Mouse (Mus musculus) intestine, postnatal 0 days (tissue): ENCODE data around the gene Jagn1. TPM values are rescaled to one million over a fixed set of nuclear protein-coding genes. Genes with fewer than 3 reads are reported as not detected.
A peak's percentile ranks its signal among the peaks of the same experiment; 100 is the strongest.

Experiments
- ATAC-seq: fragments of 200-750 bp; cut with Nextera tagmentation; 2 replicates; pipeline ENCODE4 v1.8.0; 2017; ENCODE audit warnings: mild to moderate bottlenecking, moderate TSS enrichment, moderate library complexity
- H3K27ac ChIP-seq: fragments of 300-500 bp; sonication (generic); 2 replicates; pipeline ENCODE4 v1.5.1; 2014; ENCODE audit warnings: mild to moderate bottlenecking, low read depth, low read length, moderate library complexity
- H3K27me3 ChIP-seq: fragments of 300-500 bp; sonication (generic); replicated peaks from 2 replicates; pipeline ENCODE4 v1.6.1; 2014; ENCODE audit warnings: low read length, mixed read lengths; ENCODE audit not compliant: control insufficient read depth, insufficient read depth
- H3K36me3 ChIP-seq: fragments of 300-500 bp; sonication (generic); 2 replicates; pipeline ENCODE4 v1.6.1; 2014; ENCODE audit warnings: mild to moderate bottlenecking, moderate library complexity; ENCODE audit not compliant: control insufficient read depth, insufficient read depth
- H3K4me1 ChIP-seq: fragments of 300-500 bp; sonication (generic); replicated peaks from 2 replicates; pipeline ENCODE4 v1.6.1; 2014; ENCODE audit warnings: antibody characterized with exemption, low read length, mixed read lengths; ENCODE audit not compliant: control insufficient read depth, insufficient read depth
- H3K4me2 ChIP-seq: fragments of 300-500 bp; sonication (generic); replicated peaks from 2 replicates; pipeline ENCODE4 v1.6.1; 2014; ENCODE audit warnings: low read depth, mild to moderate bottlenecking, moderate library complexity
- H3K4me3 ChIP-seq: fragments of 300-500 bp; sonication (generic); 2 replicates; pipeline ENCODE4 v1.5.1; 2014; ENCODE audit warnings: low read depth, low read length
- H3K9ac ChIP-seq: fragments of 300-500 bp; sonication (generic); 2 replicates; pipeline ENCODE4 v1.6.1; 2014; ENCODE audit warnings: mild to moderate bottlenecking, low read depth, low read length
- H3K9me3 ChIP-seq: fragments of 300-500 bp; sonication (generic); 2 replicates; pipeline ENCODE4 v1.6.1; 2016; ENCODE audit warnings: mixed run types; ENCODE audit not compliant: control insufficient read depth
- CTCF ChIP-seq: sonication (generic); IDR thresholded peaks from 2 replicates; pipeline ENCODE4 v1.5.1; 2016; ENCODE audit warnings: low read depth, mild to moderate bottlenecking, control low read depth, antibody characterized with exemption, moderate library complexity
- WGBS: fragments of 180-500 bp; shearing (Covaris S2); extraction: QIAGEN DNeasy Blood & Tissue Kit; methylation state at CpG from one replicate; pipeline ENCODE4 v1.1.7; 2014; 5-methylcytosine and 5-hydroxymethylcytosine counted together
- microRNA-seq: library from miRNA; unstranded; fragments of <30 nt; microRNA quantifications from one replicate; pipeline ENCODE4, GENCODE M21; 2016
- polyA plus RNA-seq: library from polyadenylated mRNA; unstranded; fragments of >200 nt; fragmentation: Nextera tagmentation; extraction: Ambion mirVana; gene quantifications from 2 replicates; pipeline ENCODE4 v1.2.1, GENCODE M21; 2015

Jagn1 gene
- polyA plus RNA-seq, 1 experiment from 2014 or later, result 44.9 TPM

DNA sequence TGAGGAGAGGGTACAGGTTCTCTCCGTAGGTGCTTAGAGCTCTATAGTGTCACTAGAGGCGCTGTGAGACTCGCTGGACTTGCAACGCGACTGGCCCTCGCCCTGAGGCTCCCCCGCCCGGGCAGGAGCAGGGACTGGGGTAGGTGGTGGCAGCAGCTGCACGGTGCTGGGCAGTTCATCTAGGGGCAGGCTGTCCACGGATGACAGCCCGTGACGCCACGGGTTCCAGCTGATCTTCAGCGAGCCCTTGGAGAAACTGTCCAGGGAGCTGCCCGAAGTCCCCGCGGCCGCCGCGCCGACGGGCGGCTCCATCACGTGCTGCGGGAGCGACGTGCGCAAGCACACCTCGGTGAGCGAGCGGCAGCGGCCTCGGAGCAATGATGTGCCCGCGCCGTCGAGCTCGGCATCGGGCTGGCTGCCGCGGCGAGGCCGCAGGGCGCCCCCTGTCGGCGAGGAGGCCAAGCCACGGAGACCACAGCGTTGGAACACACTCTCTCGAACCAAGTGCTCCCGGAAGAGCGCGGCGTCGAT is 52.0 kb downstream of the Jagn1 start:
- no peaks in the 10 kb centered on the region for H3K9me3 ChIP-seq
- H3K9ac ChIP-seq, result peak overlapping the region; percentile 40
- H3K36me3 ChIP-seq, result peaks cover 21% of the 10 kb centered on the region; the same call in 1 of the 2 replicates
- H3K4me3 ChIP-seq, result peak overlapping the region; percentile 35
- H3K27ac ChIP-seq, result peak overlapping the region; percentile 22
- peak; percentile 89 for ATAC-seq
- under 1% methylated on average over 51 of the region's 54 CpGs for WGBS
- peaks cover 10% of the 10 kb centered on the region; the same call in 1 of the 2 replicates for H3K27me3 ChIP-seq
- 0 out of 2 replicates have a peak, but pooled peaks cover 6% of the 10 kb centered on the region for H3K4me1 ChIP-seq
- peak overlapping the region; percentile 70 for H3K4me2 ChIP-seq
- peak; percentile 90 for TF ChIP-seq CTCF

DNA sequence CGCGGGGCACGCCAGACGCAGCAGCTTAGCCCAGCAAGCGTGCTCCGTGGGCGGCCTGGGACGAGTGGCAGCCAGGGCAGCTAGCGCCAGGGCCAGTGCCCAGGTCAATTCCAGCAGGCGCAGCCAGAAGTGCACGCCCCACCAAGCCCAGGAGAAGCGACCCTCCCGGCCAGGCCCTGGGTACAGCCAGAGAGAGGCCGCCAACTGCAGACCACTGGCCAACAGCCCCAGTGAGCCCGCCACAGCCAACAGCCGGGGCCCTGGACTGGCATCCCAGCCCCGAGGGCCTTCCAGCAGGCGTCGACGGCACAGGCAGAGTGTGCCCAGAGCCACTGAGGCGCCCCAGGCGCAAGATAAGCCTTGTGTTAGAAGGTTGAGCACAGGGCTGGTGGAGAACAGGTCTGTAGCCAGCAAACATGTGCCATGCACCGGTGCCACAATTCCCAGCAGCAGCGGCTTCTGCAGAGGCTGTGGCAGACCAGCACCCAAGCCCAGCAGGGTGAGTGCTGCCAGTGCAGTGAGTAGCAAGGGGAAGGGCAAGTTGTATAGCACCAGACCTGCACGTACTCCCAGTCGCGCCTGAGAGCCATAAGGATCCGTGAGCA is 52.8 kb downstream of the Jagn1 start:
- TF ChIP-seq CTCF, result no peak
- peak; percentile 5 for ATAC-seq
- no peaks in the 10 kb centered on the region for H3K9me3 ChIP-seq
- peaks cover 10% of the 10 kb centered on the region; the same call in 1 of the 2 replicates for H3K27me3 ChIP-seq
- H3K27ac ChIP-seq, result no peak overlapping the region
- H3K4me1 ChIP-seq, result 0 out of 2 replicates have a peak, but pooled peaks cover 6% of the 10 kb centered on the region
- peak overlapping the region; percentile 35 for H3K4me3 ChIP-seq
- H3K4me2 ChIP-seq, result peak overlapping the region; percentile 70
- peaks cover 13% of the 10 kb centered on the region; the same call in 1 of the 2 replicates for H3K36me3 ChIP-seq
- peak overlapping the region; percentile 40; the same call in 1 of the 2 replicates for H3K9ac ChIP-seq
- 44% methylated on average over 28 of the region's 28 CpGs for WGBS

Small RNAs within 50 kb of the gene (microRNA-seq; reads per million reads assigned to microRNA genes)
- gene Gm24387, result not detected

Other genes starting within 250 kb of the Jagn1 start
- 0.78 and 0.95 TPM in 2 replicates for gene Lhfpl4, start 247.2 kb upstream of the Jagn1 start, polyA plus RNA-seq
- gene Mtmr14, start 204.7 kb upstream of the Jagn1 start, polyA plus RNA-seq, result 31.5 and 37.2 TPM in 2 replicates
- not detected in 2 replicates for gene Cpne9, start 160.3 kb upstream of the Jagn1 start, polyA plus RNA-seq
- gene Brpf1, start 135.4 kb upstream of the Jagn1 start, polyA plus RNA-seq, result 7.3 and 8.3 TPM in 2 replicates
- gene Ogg1, start 115.6 kb upstream of the Jagn1 start, polyA plus RNA-seq, result 8.0 and 9.7 TPM in 2 replicates
- 35.9 and 37.0 TPM in 2 replicates for gene Camk1, start 98.6 kb upstream of the Jagn1 start, polyA plus RNA-seq
- gene Tada3, start 64.7 kb upstream of the Jagn1 start, polyA plus RNA-seq, result 19.7 and 23.5 TPM in 2 replicates
- gene Arpc4, start 64.5 kb upstream of the Jagn1 start, polyA plus RNA-seq, result 409 and 418 TPM in 2 replicates
- gene Ttll3, start 53.3 kb upstream of the Jagn1 start, polyA plus RNA-seq, result 1.4 and 1.6 TPM in 2 replicates
- gene Rpusd3, start 23.2 kb upstream of the Jagn1 start, polyA plus RNA-seq, result 21.5 and 23.9 TPM in 2 replicates
- 231 and 259 TPM in 2 replicates for gene Cidec, start 6.8 kb upstream of the Jagn1 start, polyA plus RNA-seq
- gene Il17re, start 15.9 kb downstream of the Jagn1 start, polyA plus RNA-seq, result 2.2 and 2.3 TPM in 2 replicates
- 16.5 and 17.4 TPM in 2 replicates for gene Il17rc, start 28.9 kb downstream of the Jagn1 start, polyA plus RNA-seq
- 8.5 and 9.7 TPM in 2 replicates for gene Creld1, start 40.7 kb downstream of the Jagn1 start, polyA plus RNA-seq
- 0.47 and 0.52 TPM in 2 replicates for gene Prrt3, start 59.4 kb downstream of the Jagn1 start, polyA plus RNA-seq
- 77.2 and 77.9 TPM in 2 replicates for gene Emc3, start 89.1 kb downstream of the Jagn1 start, polyA plus RNA-seq
- 1.4 and 1.7 TPM in 2 replicates for gene Fancd2, start 89.1 kb downstream of the Jagn1 start, polyA plus RNA-seq
- 0.33 TPM in 1 of 2 replicates, not detected in the other for gene Fancd2os, start 158.1 kb downstream of the Jagn1 start, polyA plus RNA-seq
- 185 and 187 TPM in 2 replicates for gene Brk1, start 162.2 kb downstream of the Jagn1 start, polyA plus RNA-seq
- 18.4 and 20.6 TPM in 2 replicates for gene Vhl, start 181.4 kb downstream of the Jagn1 start, polyA plus RNA-seq
- gene Irak2, start 195.9 kb downstream of the Jagn1 start, polyA plus RNA-seq, result 21.2 and 26.1 TPM in 2 replicates